Mouse (Mus musculus): ENCODE measurements around the gene Pgm2l1. TPM values are rescaled to one million over a fixed set of nuclear protein-coding genes. Genes with fewer than 3 reads are reported as not detected.
"Not testable (repeated sequence)": the region's sequence is repeated elsewhere in the genome, so short reads cannot be mapped to it uniquely, and the experiment has no call there.

Pgm2l1 gene
- polyA plus RNA-seq, 1 experiment from 2014 or later, result 3.3 TPM

- H3K4me1 ChIP-seq, result no peaks in the 10 kb centered on the region
- H3K36me3 ChIP-seq, result no peaks in the 10 kb centered on the region
- 71% methylated on average over 7 of the region's 7 CpGs for WGBS
- no peaks in the 10 kb centered on the region for H3K27me3 ChIP-seq (ENCODE audit: low read depth, poor library complexity, severe bottlenecking)
- no peak overlapping the region for H3K4me3 ChIP-seq
- no peak for DNase-seq (ENCODE audit: low spot score)
- no peak overlapping the region for H3K27ac ChIP-seq
- no peaks in the 10 kb centered on the region for H3K9me3 ChIP-seq (replicated peaks)
Observed at GRCm38 (mm10) chr7:100234264-100234885, 7.2 kb downstream of the Pgm2l1 start.

- no peak overlapping the region for H3K27ac ChIP-seq
- H3K9me3 ChIP-seq (replicated peaks), result no peaks in the 10 kb centered on the region
- no peak for DNase-seq (ENCODE audit: low spot score)
- WGBS, result 94% methylated on average over 1 of the region's 1 CpGs
- peaks cover 5% of the 10 kb centered on the region for H3K4me1 ChIP-seq
- no peaks in the 10 kb centered on the region for H3K36me3 ChIP-seq
- no peaks in the 10 kb centered on the region for H3K27me3 ChIP-seq (ENCODE audit: low read depth, poor library complexity, severe bottlenecking)
- no peak overlapping the region for H3K4me3 ChIP-seq
Observed at GRCm38 (mm10) chr7:100238271-100238670, 11.1 kb downstream of the Pgm2l1 start.

GRCm38 (mm10) chr7:100240601-100241000 is 13.4 kb downstream of the Pgm2l1 start:
- no peaks in the 10 kb centered on the region for H3K36me3 ChIP-seq
- H3K27ac ChIP-seq, result no peak overlapping the region
- H3K4me3 ChIP-seq, result no peak overlapping the region
- no peak for DNase-seq (ENCODE audit: low spot score)
- no peaks in the 10 kb centered on the region for H3K9me3 ChIP-seq (replicated peaks)
- 65% methylated on average over 2 of the region's 2 CpGs for WGBS
- no peaks in the 10 kb centered on the region for H3K27me3 ChIP-seq (ENCODE audit: low read depth, poor library complexity, severe bottlenecking)
- H3K4me1 ChIP-seq, result peaks cover 5% of the 10 kb centered on the region

GRCm38 (mm10) chr7:100243007-100243406 is 15.8 kb downstream of the Pgm2l1 start:
- no peak for DNase-seq (ENCODE audit: low spot score)
- WGBS, result 88% methylated on average over 1 of the region's 1 CpGs
- Histone ChIP-seq H3K9me3 (replicated peaks) (no peaks in the 10 kb centered on the region), H3K4me1 (peaks cover 5% of the 10 kb centered on the region), H3K27ac (no peak overlapping the region), H3K4me3 (no peak overlapping the region), H3K27me3 (ENCODE audit: low read depth, poor library complexity, severe bottlenecking) (no peaks in the 10 kb centered on the region), H3K36me3 (no peaks in the 10 kb centered on the region)

GRCm38 (mm10) chr7:100244225-100244624 is 17.0 kb downstream of the Pgm2l1 start:
- Histone ChIP-seq H3K9me3 (replicated peaks) (no peaks in the 10 kb centered on the region), H3K27me3 (ENCODE audit: low read depth, poor library complexity, severe bottlenecking) (no peaks in the 10 kb centered on the region), H3K36me3 (no peaks in the 10 kb centered on the region), H3K4me3 (no peak overlapping the region), H3K27ac (no peak overlapping the region), H3K4me1 (peaks cover 5% of the 10 kb centered on the region)
- WGBS, result 91% methylated on average over 4 of the region's 4 CpGs
- DNase-seq (ENCODE audit: low spot score), result no peak

- Histone ChIP-seq H3K9me3 (replicated peaks) (no peaks in the 10 kb centered on the region), H3K36me3 (no peaks in the 10 kb centered on the region), H3K4me3 (no peak overlapping the region), H3K27me3 (ENCODE audit: low read depth, poor library complexity, severe bottlenecking) (no peaks in the 10 kb centered on the region), H3K4me1 (peaks cover 4% of the 10 kb centered on the region), H3K27ac (no peak overlapping the region)
- WGBS, result 94% methylated on average over 3 of the region's 3 CpGs
- no peak for DNase-seq (ENCODE audit: low spot score)
Observed at GRCm38 (mm10) chr7:100245176-100245575, 18.0 kb downstream of the Pgm2l1 start.

GRCm38 (mm10) chr7:100250667-100251066 is 23.5 kb downstream of the Pgm2l1 start:
- Histone ChIP-seq H3K9me3 (replicated peaks) (no peaks in the 10 kb centered on the region), H3K4me1 (no peaks in the 10 kb centered on the region)
- whole genome bisulfite sequencing, result 92% methylated on average over 5 of the region's 5 CpGs

GRCm38 (mm10) chr7:100262350-100262749 is 35.2 kb downstream of the Pgm2l1 start:
- Histone ChIP-seq H3K36me3 (peaks cover 11% of the 10 kb centered on the region), H3K4me3 (no peak overlapping the region), H3K9me3 (replicated peaks) (no peaks in the 10 kb centered on the region), H3K27me3 (ENCODE audit: low read depth, poor library complexity, severe bottlenecking) (no peaks in the 10 kb centered on the region), H3K27ac (no peak overlapping the region), H3K4me1 (no peaks in the 10 kb centered on the region)
- DNase-seq (ENCODE audit: low spot score), result no peak
- 92% methylated on average over 3 of the region's 3 CpGs for WGBS

More at GRCm38 (mm10) chr7:100250667-100251066, 23.5 kb downstream of the Pgm2l1 start:
- Histone ChIP-seq H3K27me3 (ENCODE audit: low read depth, poor library complexity, severe bottlenecking) (no peaks in the 10 kb centered on the region), H3K4me3 (no peak overlapping the region), H3K27ac (no peak overlapping the region), H3K36me3 (peaks cover 21% of the 10 kb centered on the region)
- no peak for DNase-seq (ENCODE audit: low spot score)

- H3K4me1 ChIP-seq; DNase-seq (ENCODE audit: low spot score); H3K27me3 ChIP-seq (ENCODE audit: low read depth, poor library complexity, severe bottlenecking); H3K27ac ChIP-seq; H3K4me3 ChIP-seq; H3K9me3 ChIP-seq (replicated peaks): not testable (repeated sequence)
- WGBS, result 45% methylated on average over 17 of the region's 17 CpGs
- H3K36me3 ChIP-seq, result peaks cover 15% of the 10 kb centered on the region
Observed at GRCm38 (mm10) chr7:100264934-100265333, 37.7 kb downstream of the Pgm2l1 start.

- no peak overlapping the region for H3K27ac ChIP-seq
- no peaks in the 10 kb centered on the region for H3K9me3 ChIP-seq (replicated peaks)
- WGBS, result 96% methylated on average over 8 of the region's 8 CpGs
- peaks cover 8% of the 10 kb centered on the region; the same call in 1 of the 2 replicates for H3K36me3 ChIP-seq
- no peak overlapping the region for H3K4me3 ChIP-seq
- DNase-seq (ENCODE audit: low spot score), result no peak
- no peaks in the 10 kb centered on the region for H3K4me1 ChIP-seq
- no peaks in the 10 kb centered on the region for H3K27me3 ChIP-seq (ENCODE audit: low read depth, poor library complexity, severe bottlenecking)
Observed at GRCm38 (mm10) chr7:100272369-100272768, 45.2 kb downstream of the Pgm2l1 start.

GRCm38 (mm10) chr7:100274507-100274906 is 47.3 kb downstream of the Pgm2l1 start:
- H3K4me1 ChIP-seq, result no peaks in the 10 kb centered on the region
- H3K9me3 ChIP-seq (replicated peaks), result no peaks in the 10 kb centered on the region
- H3K36me3 ChIP-seq, result peaks cover 4% of the 10 kb centered on the region; the same call in 1 of the 2 replicates
- DNase-seq (ENCODE audit: low spot score), result no peak
- no peak overlapping the region for H3K4me3 ChIP-seq
- 86% methylated on average over 6 of the region's 6 CpGs for WGBS
- no peak overlapping the region for H3K27ac ChIP-seq
- no peaks in the 10 kb centered on the region for H3K27me3 ChIP-seq (ENCODE audit: low read depth, poor library complexity, severe bottlenecking)

- DNase-seq (ENCODE audit: low spot score), result no peak
- no peak overlapping the region for H3K4me3 ChIP-seq
- peaks cover 4% of the 10 kb centered on the region; the same call in 1 of the 2 replicates for H3K36me3 ChIP-seq
- H3K9me3 ChIP-seq (replicated peaks), result no peaks in the 10 kb centered on the region
- no peaks in the 10 kb centered on the region for H3K4me1 ChIP-seq
- no peaks in the 10 kb centered on the region for H3K27me3 ChIP-seq (ENCODE audit: low read depth, poor library complexity, severe bottlenecking)
- 42% methylated on average over 2 of the region's 2 CpGs for WGBS
- H3K27ac ChIP-seq, result no peak overlapping the region
Observed at GRCm38 (mm10) chr7:100276397-100276796, 49.2 kb downstream of the Pgm2l1 start.

- no peak overlapping the region for H3K27ac ChIP-seq
- H3K4me1 ChIP-seq, result no peaks in the 10 kb centered on the region
- DNase-seq (ENCODE audit: low spot score), result no peak
- H3K27me3 ChIP-seq (ENCODE audit: low read depth, poor library complexity, severe bottlenecking), result peaks cover 23% of the 10 kb centered on the region
- H3K36me3 ChIP-seq, result no peaks in the 10 kb centered on the region
- H3K4me3 ChIP-seq, result no peak overlapping the region
- WGBS, result 0% methylated on average over 1 of the region's 1 CpGs
- no peaks in the 10 kb centered on the region for H3K9me3 ChIP-seq (replicated peaks)
Observed at GRCm38 (mm10) chr7:100279803-100280202, 52.6 kb downstream of the Pgm2l1 start.

- peaks cover 41% of the 10 kb centered on the region for H3K27me3 ChIP-seq (ENCODE audit: low read depth, poor library complexity, severe bottlenecking)
- no peak overlapping the region for H3K4me3 ChIP-seq
- no peaks in the 10 kb centered on the region for H3K9me3 ChIP-seq (replicated peaks)
- WGBS, result 63% methylated on average over 3 of the region's 3 CpGs
- H3K4me1 ChIP-seq, result peaks cover 11% of the 10 kb centered on the region; the same call in 1 of the 2 replicates
- no peak overlapping the region for H3K27ac ChIP-seq
- H3K36me3 ChIP-seq, result no peaks in the 10 kb centered on the region
- DNase-seq (ENCODE audit: low spot score), result no peak
Observed at GRCm38 (mm10) chr7:100281596-100281995, 54.4 kb downstream of the Pgm2l1 start.

Data from limb, embryonic 10.5 days (tissue).